Mouse (Mus musculus): ENCODE data around the gene Egln2.

Gene Egln2

GRCm38 (mm10) chr7:27166614-27167474, at the start of gene Egln2:
Egln2 (minus strand) TSS chr7:27166802.
- in situ Hi-C loops (cut with MboI, MseI), result no loop called here

- in situ Hi-C loops (cut with MboI, MseI), result no loop called here
Observed at GRCm38 (mm10) chr7:27212626-27213025, 46.0 kb upstream of the Egln2 start.

- in situ Hi-C loops (cut with MboI, MseI), result no loop called here
Observed at GRCm38 (mm10) chr7:27203730-27204449, 37.3 kb upstream of the Egln2 start.

- in situ Hi-C loops (cut with MboI, MseI), result loop anchor here (10.0 to 25.0 kb wide), 4 partner anchors 976 to 1811 kb away; partner anchors contain the start of genes Dyrk1b (in 2 of the 2), Ccdc97 (in 1 of the 2) and Lipe (in 1 of the 2)
Observed at GRCm38 (mm10) chr7:27198779-27199178, 32.2 kb upstream of the Egln2 start.

GRCm38 (mm10) chr7:27198355-27198754, 31.8 kb upstream of the Egln2 start:
- in situ Hi-C loops (cut with MboI, MseI), result loop anchor here (10.0 to 25.0 kb wide), 4 partner anchors 976 to 1811 kb away; partner anchors contain the start of genes Dyrk1b (in 2 of the 2), Ccdc97 (in 1 of the 2) and Lipe (in 1 of the 2)

GRCm38 (mm10) chr7:27197634-27198033, 31.0 kb upstream of the Egln2 start:
- in situ Hi-C loops (cut with MboI, MseI), result loop anchor here (10.0 to 25.0 kb wide), 4 partner anchors 977 to 1810 kb away; partner anchors contain the start of genes Dyrk1b (in 2 of the 2), Ccdc97 (in 1 of the 2) and Lipe (in 1 of the 2)

GRCm38 (mm10) chr7:27197136-27197535, 30.5 kb upstream of the Egln2 start:
- in situ Hi-C loops (cut with MboI, MseI), result loop anchor here (10.0 to 25.0 kb wide), 4 partner anchors 978 to 1810 kb away; partner anchors contain the start of genes Dyrk1b (in 2 of the 2), Ccdc97 (in 1 of the 2) and Lipe (in 1 of the 2)

- in situ Hi-C loops (cut with MboI, MseI), result loop anchor here (10.0 to 25.0 kb wide), 4 partner anchors 979 to 1809 kb away; partner anchors contain the start of genes Dyrk1b (in 2 of the 2), Ccdc97 (in 1 of the 2) and Lipe (in 1 of the 2)
Observed at GRCm38 (mm10) chr7:27195681-27196611, 29.3 kb upstream of the Egln2 start, which contains the start of the genes BC024978 and Snrpa. BC024978 (plus strand) TSS chr7:27195781. Snrpa (minus strand) TSS chr7:27196271.

- in situ Hi-C loops (cut with MboI, MseI), result loop anchor here (10.0 to 25.0 kb wide), 4 partner anchors 981 to 1806 kb away; partner anchors contain the start of genes Dyrk1b (in 2 of the 2), Ccdc97 (in 1 of the 2) and Lipe (in 1 of the 2)
Observed at GRCm38 (mm10) chr7:27193731-27194130, 27.1 kb upstream of the Egln2 start.

GRCm38 (mm10) chr7:27192434-27192833, 25.8 kb upstream of the Egln2 start:
- in situ Hi-C loops (cut with MboI, MseI), result loop anchor here (10.0 to 25.0 kb wide), 4 partner anchors 982 to 1805 kb away; partner anchors contain the start of genes Dyrk1b (in 2 of the 2), Ccdc97 (in 1 of the 2) and Lipe (in 1 of the 2)

- in situ Hi-C loops (cut with MboI, MseI), result loop anchor here (25.0 kb wide), 3 partner anchors 998 to 1802 kb away; partner anchors contain the start of genes Ccdc97 (in 1 of the 2), Dyrk1b (in 1 of the 2) and Lipe (in 1 of the 2)
Observed at GRCm38 (mm10) chr7:27189271-27189931, 22.8 kb upstream of the Egln2 start.

- in situ Hi-C loops (cut with MboI, MseI), result loop anchor here (25.0 kb wide), 3 partner anchors 1001 to 1799 kb away; partner anchors contain the start of genes Ccdc97 (in 1 of the 2), Dyrk1b (in 1 of the 2) and Lipe (in 1 of the 2)
Observed at GRCm38 (mm10) chr7:27185986-27186385, 19.4 kb upstream of the Egln2 start.

- in situ Hi-C loops (cut with MboI, MseI), result loop anchor here (25.0 kb wide), 3 partner anchors 1002 to 1798 kb away; partner anchors contain the start of genes Ccdc97 (in 1 of the 2), Dyrk1b (in 1 of the 2) and Lipe (in 1 of the 2)
Observed at GRCm38 (mm10) chr7:27184964-27185363, 18.4 kb upstream of the Egln2 start.

GRCm38 (mm10) chr7:27182498-27182897, 15.9 kb upstream of the Egln2 start:
- in situ Hi-C loops (cut with MboI, MseI), result loop anchor here (25.0 kb wide), 3 partner anchors 1005 to 1795 kb away; partner anchors contain the start of genes Ccdc97 (in 1 of the 2), Dyrk1b (in 1 of the 2) and Lipe (in 1 of the 2)

- in situ Hi-C loops (cut with MboI, MseI), result loop anchor here (25.0 kb wide), 3 partner anchors 1006 to 1794 kb away; partner anchors contain the start of genes Ccdc97 (in 1 of the 2), Dyrk1b (in 1 of the 2) and Lipe (in 1 of the 2)
Observed at GRCm38 (mm10) chr7:27180837-27181695, 14.5 kb upstream of the Egln2 start, which contains the start of the genes Gm21983 and Mia. Gm21983 (minus strand) TSS chr7:27181086. Mia (minus strand) TSS chr7:27181157.

GRCm38 (mm10) chr7:27180036-27180435, 13.4 kb upstream of the Egln2 start:
- in situ Hi-C loops (cut with MboI, MseI), result loop anchor here (25.0 kb wide), 3 partner anchors 1007 to 1793 kb away; partner anchors contain the start of genes Ccdc97 (in 1 of the 2), Dyrk1b (in 1 of the 2) and Lipe (in 1 of the 2)

- in situ Hi-C loops (cut with MboI, MseI), result loop anchor here (25.0 kb wide), 3 partner anchors 1008 to 1792 kb away; partner anchors contain the start of genes Ccdc97 (in 1 of the 2), Dyrk1b (in 1 of the 2) and Lipe (in 1 of the 2)
Observed at GRCm38 (mm10) chr7:27179217-27179918, 12.8 kb upstream of the Egln2 start.

Data from T-helper 17 cell (primary cell).